Mouse (Mus musculus) MEL (cell line): ENCODE data around the gene Cldn10.

Experiments
- CHD2 ChIP-seq: IDR thresholded peaks from 2 replicates; pipeline ENCODE4 v1.6.1; 2011; ENCODE audit warnings: low read length, improper control_type of control experiment
- CTCF ChIP-seq, 3 experiments: IDR thresholded peaks in 2 of 3; conservative IDR thresholded peaks in 1 of 3; 2 replicates each; pipeline ENCODE4 v1.5.1; 2011 to 2012; ENCODE audit warnings: low read length in 3 of 3, low read depth in 2 of 3, mild to moderate bottlenecking in 2 of 3, improper control_type of control experiment in 1 of 3, inconsistent platforms in 1 of 3, mixed read lengths in 1 of 3, moderate library complexity in 1 of 3; ENCODE audit not compliant: control insufficient read depth in 1 of 3, insufficient read depth in 1 of 3, poor library complexity in 1 of 3, severe bottlenecking in 1 of 3
- EP300 ChIP-seq, 2 experiments: IDR thresholded peaks; 2 replicates each; pipeline ENCODE4 v1.6.1; 2011; ENCODE audit warnings: improper control_type of control experiment in 2 of 2, low read length in 2 of 2, low read depth in 1 of 2, mild to moderate bottlenecking in 1 of 2
- GATA1 ChIP-seq: IDR thresholded peaks from 2 replicates; pipeline ENCODE4 v1.6.1; 2011; ENCODE audit warnings: low read depth, low read length, improper control_type of control experiment
- MAX ChIP-seq: IDR thresholded peaks from 2 replicates; pipeline ENCODE4 v1.6.1; 2011; ENCODE audit warnings: low read length, improper control_type of control experiment
- NRF1 ChIP-seq: IDR thresholded peaks from 2 replicates; pipeline ENCODE4 v1.6.1; 2014; ENCODE audit warnings: low read depth, mild to moderate bottlenecking, inconsistent platforms, low read length, improper control_type of control experiment, moderate library complexity; ENCODE audit not compliant: poor library complexity, insufficient read depth, severe bottlenecking
- POLR2A ChIP-seq, 2 experiments: IDR thresholded peaks; 2 replicates each; pipeline ENCODE4 v1.6.1; 2011 to 2012; ENCODE audit warnings: low read length in 2 of 2, mild to moderate bottlenecking in 2 of 2, control low read depth in 1 of 2, improper control_type of control experiment in 1 of 2, low read depth in 1 of 2, moderate library complexity in 1 of 2; ENCODE audit not compliant: control insufficient read depth in 1 of 2, insufficient read depth in 1 of 2, poor library complexity in 1 of 2
- RAD21 ChIP-seq: IDR thresholded peaks from 2 replicates; pipeline ENCODE4 v1.6.1; 2011; ENCODE audit warnings: mild to moderate bottlenecking, low read depth, low read length, improper control_type of control experiment
- TAL1 ChIP-seq: IDR thresholded peaks from 2 replicates; pipeline ENCODE4 v1.6.1; 2012; ENCODE audit warnings: mild to moderate bottlenecking, inconsistent platforms, low read length, moderate library complexity, mixed read lengths
- TBP ChIP-seq: IDR thresholded peaks from 2 replicates; pipeline ENCODE4 v1.8.0; 2011; ENCODE audit warnings: low read depth, low read length, improper control_type of control experiment
- ZC3H11A ChIP-seq: IDR thresholded peaks from 2 replicates; pipeline ENCODE4 v1.6.1; 2012; ENCODE audit warnings: low read depth, mild to moderate bottlenecking, inconsistent platforms, low read length, improper control_type of control experiment
- ZNF384 ChIP-seq: IDR thresholded peaks from 2 replicates; pipeline ENCODE4 v1.6.1; 2012; ENCODE audit warnings: low read depth, mild to moderate bottlenecking, inconsistent platforms, low read length, improper control_type of control experiment

GRCm38 (mm10) chr14:118826346-118826745 is 38.6 kb downstream of the Cldn10 start:
- TF ChIP-seq TBP (no peak), RAD21 (no peak), CHD2 (no peak), CTCF (IDR thresholded peaks at IDR 0.05 in 2 of 3, conservative IDR thresholded peaks at IDR 0.05 in 1 of 3; ENCODE audit: control insufficient read depth in 1 of 3, insufficient read depth in 1 of 3, low read depth in 2 of 3, low read length in 3 of 3, poor library complexity in 1 of 3, severe bottlenecking in 1 of 3) (no peak), NRF1 (no peak), ZC3H11A (no peak), POLR2A (IDR thresholded peaks at IDR 0.05; ENCODE audit: control insufficient read depth in 1 of 2, insufficient read depth in 1 of 2, low read depth in 1 of 2, low read length in 2 of 2, poor library complexity in 1 of 2) (no peak), EP300 (IDR thresholded peaks at IDR 0.05; ENCODE audit: low read depth in 1 of 2, low read length in 2 of 2) (no peak), GATA1 (no peak), ZNF384 (no peak), MAX (no peak), TAL1 (no peak)
